Mouse (Mus musculus) intestine, embryonic 14.5 days (tissue): Measurements from ENCODE around the gene Rps6kl1. TPM values are rescaled to one million over a fixed set of nuclear protein-coding genes. Genes with fewer than 3 reads are reported as not detected.
"Not testable (repeated sequence)": the region's sequence is repeated elsewhere in the genome, so short reads cannot be mapped to it uniquely, and the experiment has no call there.

Experiments used
- ATAC-seq: fragments of 200-750 bp; cut with Nextera tagmentation; replicated peaks from 2 replicates; pipeline ENCODE4 v1.8.0; 2017; ENCODE audit warnings: low read depth, moderate number of reproducible peaks, moderate TSS enrichment, moderate library complexity; ENCODE audit not compliant: low FRiP score, low TSS enrichment
- DNase-seq: peaks from one replicate; pipeline ENCODE4 v3.0.0-alpha.2; 2018; ENCODE audit warnings: low spot score
- H3K27ac ChIP-seq: fragments of 300-500 bp; sonication (generic); 2 replicates; pipeline ENCODE4 v1.5.1; 2014; ENCODE audit warnings: low read depth, mild to moderate bottlenecking, control low read depth
- H3K27me3 ChIP-seq: fragments of 300-500 bp; sonication (generic); replicated peaks from 2 replicates; pipeline ENCODE4 v1.6.1; 2014; ENCODE audit warnings: low read length, control low read depth; ENCODE audit not compliant: control insufficient read depth, insufficient read depth
- H3K36me3 ChIP-seq: fragments of 300-500 bp; sonication (generic); 2 replicates; pipeline ENCODE4 v1.6.1; 2014; ENCODE audit warnings: low read length, control low read depth; ENCODE audit not compliant: control insufficient read depth, insufficient read depth
- H3K4me1 ChIP-seq: fragments of 300-500 bp; sonication (generic); replicated peaks from 2 replicates; pipeline ENCODE4 v1.6.1; 2014; ENCODE audit warnings: low read length, control low read depth, mixed read lengths; ENCODE audit not compliant: control insufficient read depth, insufficient read depth
- H3K4me2 ChIP-seq: fragments of 300-500 bp; sonication (generic); 2 replicates; pipeline ENCODE4 v1.6.1; 2014; ENCODE audit warnings: low read length
- H3K4me3 ChIP-seq: fragments of 300-500 bp; sonication (generic); 2 replicates; pipeline ENCODE4 v1.5.1; 2014; ENCODE audit warnings: low read depth, low read length, control low read depth, mixed read lengths
- H3K9ac ChIP-seq: fragments of 300-500 bp; sonication (generic); 2 replicates; pipeline ENCODE4 v1.6.1; 2014; ENCODE audit warnings: mild to moderate bottlenecking, low read length
- H3K9me3 ChIP-seq: fragments of 300-500 bp; sonication (generic); 2 replicates; pipeline ENCODE4 v1.6.1; 2016; ENCODE audit warnings: low read length, control low read depth; ENCODE audit not compliant: control insufficient read depth
- WGBS: fragments of 180-500 bp; shearing (Covaris S2); extraction: QIAGEN DNeasy Blood & Tissue Kit; methylation state at CpG from one replicate; pipeline ENCODE4 v1.1.7; 2014; 5-methylcytosine and 5-hydroxymethylcytosine counted together
- polyA plus RNA-seq: library from polyadenylated mRNA; unstranded; fragments of >200 nt; fragmentation: Nextera tagmentation; extraction: Ambion mirVana; gene quantifications from 2 replicates; pipeline ENCODE4 v1.2.1, GENCODE M21; 2014

Rps6kl1 gene
- polyA plus RNA-seq, 1 experiment from 2014 or later = 2.9 TPM

DNA sequence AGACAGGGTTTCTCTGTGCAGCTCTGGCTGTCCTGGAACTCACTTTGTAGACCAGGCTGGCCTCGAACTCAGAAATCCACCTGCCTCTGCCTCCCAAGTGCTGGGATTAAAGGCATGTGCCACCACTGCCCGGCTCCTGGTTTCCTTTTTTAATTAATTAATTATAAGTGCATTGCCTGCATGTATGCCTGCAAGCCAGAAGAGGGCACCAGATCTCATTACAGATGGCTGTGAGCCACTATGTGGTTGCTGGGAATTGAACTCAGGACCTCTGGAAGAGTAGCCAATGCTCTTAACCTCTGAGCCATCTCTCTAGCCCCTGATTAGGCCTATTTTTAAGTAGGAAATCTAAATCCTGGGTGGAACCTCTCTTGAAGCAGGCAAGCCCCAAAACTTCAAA, 6.8 kb downstream of the Rps6kl1 start:
- ATAC-seq, H3K9me3 ChIP-seq, H3K27me3 ChIP-seq, H3K9ac ChIP-seq, H3K36me3 ChIP-seq, H3K4me2 ChIP-seq, H3K27ac ChIP-seq, DNase-seq, H3K4me3 ChIP-seq: not testable (repeated sequence)
- 0 out of 2 replicates have a peak, but pooled peaks cover 12% of the 10 kb centered on the region for H3K4me1 ChIP-seq
- WGBS = 68% methylated on average over 2 of the region's 2 CpGs

GRCm38 (mm10) chr12:85142803-85143202, 8.3 kb downstream of the Rps6kl1 start:
- H3K9me3 ChIP-seq = no peaks in the 10 kb centered on the region
- no peak overlapping the region for H3K27ac ChIP-seq
- H3K4me3 ChIP-seq = no peak overlapping the region
- WGBS = 13% methylated on average over 4 of the region's 4 CpGs
- peak; percentile 71; the same call in 1 of the 2 replicates for ATAC-seq
- no peak overlapping the region for H3K9ac ChIP-seq
- H3K36me3 ChIP-seq = no peaks in the 10 kb centered on the region
- no peaks in the 10 kb centered on the region for H3K27me3 ChIP-seq
- no peak overlapping the region for H3K4me2 ChIP-seq
- DNase-seq = peak; percentile 97
- H3K4me1 ChIP-seq = 0 out of 2 replicates have a peak, but pooled peaks cover 12% of the 10 kb centered on the region

GRCm38 (mm10) chr12:85141096-85141495, 10.0 kb downstream of the Rps6kl1 start:
- H3K4me1 ChIP-seq = 0 out of 2 replicates have a peak, but pooled peaks cover 3% of the 10 kb centered on the region
- H3K9me3 ChIP-seq = no peaks in the 10 kb centered on the region
- ATAC-seq (no peak), DNase-seq (no peak)
- H3K4me2 ChIP-seq = no peak overlapping the region
- H3K9ac ChIP-seq = no peak overlapping the region
- H3K36me3 ChIP-seq = no peaks in the 10 kb centered on the region
- WGBS = 83% methylated on average over 6 of the region's 6 CpGs
- H3K27ac ChIP-seq = no peak overlapping the region
- no peak overlapping the region for H3K4me3 ChIP-seq
- H3K27me3 ChIP-seq = no peaks in the 10 kb centered on the region

DNA sequence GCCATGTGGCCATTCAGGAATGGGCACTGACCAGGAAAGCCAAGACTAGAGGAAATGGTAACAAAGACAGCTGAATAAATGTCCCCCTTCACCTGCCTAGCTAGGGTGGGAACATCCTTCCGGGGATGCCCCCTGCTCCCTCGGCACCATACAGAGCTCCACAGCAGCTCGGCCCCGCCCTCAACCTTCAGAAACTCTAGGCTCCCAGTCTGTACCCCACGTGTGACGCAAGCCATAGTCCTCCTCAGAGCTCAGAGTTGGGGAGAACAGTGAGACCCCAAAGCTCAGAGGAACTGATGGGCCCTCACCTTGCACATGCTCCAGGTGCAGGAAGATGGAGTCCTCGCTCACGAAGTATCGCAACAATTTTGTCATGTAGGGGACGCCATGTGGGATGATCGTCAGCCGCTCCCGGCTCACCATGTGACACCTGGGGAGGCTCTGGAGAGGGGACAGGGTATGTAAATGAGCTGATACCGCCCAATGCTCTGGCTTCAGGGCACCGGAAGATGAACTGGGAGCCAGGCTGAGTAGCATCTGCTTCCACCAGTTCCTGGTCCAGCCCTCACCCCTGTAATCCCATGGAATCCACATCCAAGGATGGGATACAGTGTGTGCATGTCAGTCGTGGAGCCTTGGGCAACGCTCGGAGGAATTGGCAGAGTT, 10.9 kb downstream of the Rps6kl1 start:
- no peak for ATAC-seq

DNA sequence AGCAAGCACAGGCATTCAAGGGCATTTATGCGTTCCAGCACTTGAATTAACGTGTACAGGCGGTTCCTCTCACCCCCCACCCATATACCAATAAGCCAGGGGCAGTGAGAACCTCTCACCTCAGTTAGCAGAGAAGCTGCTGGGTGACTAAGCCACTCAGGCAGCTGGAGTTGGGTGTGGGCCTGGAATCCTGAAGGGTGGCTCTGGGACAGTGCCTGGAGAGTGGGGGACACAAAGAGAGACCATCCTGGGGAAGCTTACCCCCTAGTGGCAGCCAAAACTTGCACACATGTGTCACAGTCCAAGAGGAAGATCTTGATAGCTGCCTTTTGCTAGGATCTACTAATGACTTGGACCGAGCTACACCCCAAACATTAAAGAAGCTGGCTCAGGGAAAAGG, 14.4 kb downstream of the Rps6kl1 start:
- Histone ChIP-seq H3K27ac (no peak overlapping the region), H3K9ac (no peak overlapping the region), H3K9me3 (no peaks in the 10 kb centered on the region), H3K4me2 (no peak overlapping the region), H3K4me3 (no peak overlapping the region), H3K36me3 (peaks cover 40% of the 10 kb centered on the region), H3K4me1 (no peaks in the 10 kb centered on the region), H3K27me3 (no peaks in the 10 kb centered on the region)
- no peak for ATAC-seq
- no peak for DNase-seq
- WGBS = 83% methylated on average over 4 of the region's 4 CpGs

More for the DNA sequence above, 10.9 kb downstream of the Rps6kl1 start:
- 45% methylated on average over 18 of the region's 18 CpGs for WGBS
- no peaks in the 10 kb centered on the region for H3K9me3 ChIP-seq
- no peak overlapping the region for H3K27ac ChIP-seq
- no peak overlapping the region for H3K4me3 ChIP-seq
- H3K9ac ChIP-seq = no peak overlapping the region
- peaks cover 8% of the 10 kb centered on the region; the same call in 1 of the 2 replicates for H3K36me3 ChIP-seq
- no peak for DNase-seq
- H3K4me2 ChIP-seq = no peak overlapping the region
- no peaks in the 10 kb centered on the region for H3K4me1 ChIP-seq
- H3K27me3 ChIP-seq = no peaks in the 10 kb centered on the region

GRCm38 (mm10) chr12:85135513-85136470, 15.3 kb downstream of the Rps6kl1 start:
- peaks cover 49% of the 10 kb centered on the region for H3K36me3 ChIP-seq
- no peaks in the 10 kb centered on the region for H3K4me1 ChIP-seq
- ATAC-seq (no peak), DNase-seq (no peak)
- no peak overlapping the region for H3K4me2 ChIP-seq
- no peak overlapping the region for H3K27ac ChIP-seq
- no peaks in the 10 kb centered on the region for H3K27me3 ChIP-seq
- no peak overlapping the region for H3K9ac ChIP-seq
- 79% methylated on average over 19 of the region's 19 CpGs for WGBS
- H3K9me3 ChIP-seq = no peaks in the 10 kb centered on the region
- no peak overlapping the region for H3K4me3 ChIP-seq

DNA sequence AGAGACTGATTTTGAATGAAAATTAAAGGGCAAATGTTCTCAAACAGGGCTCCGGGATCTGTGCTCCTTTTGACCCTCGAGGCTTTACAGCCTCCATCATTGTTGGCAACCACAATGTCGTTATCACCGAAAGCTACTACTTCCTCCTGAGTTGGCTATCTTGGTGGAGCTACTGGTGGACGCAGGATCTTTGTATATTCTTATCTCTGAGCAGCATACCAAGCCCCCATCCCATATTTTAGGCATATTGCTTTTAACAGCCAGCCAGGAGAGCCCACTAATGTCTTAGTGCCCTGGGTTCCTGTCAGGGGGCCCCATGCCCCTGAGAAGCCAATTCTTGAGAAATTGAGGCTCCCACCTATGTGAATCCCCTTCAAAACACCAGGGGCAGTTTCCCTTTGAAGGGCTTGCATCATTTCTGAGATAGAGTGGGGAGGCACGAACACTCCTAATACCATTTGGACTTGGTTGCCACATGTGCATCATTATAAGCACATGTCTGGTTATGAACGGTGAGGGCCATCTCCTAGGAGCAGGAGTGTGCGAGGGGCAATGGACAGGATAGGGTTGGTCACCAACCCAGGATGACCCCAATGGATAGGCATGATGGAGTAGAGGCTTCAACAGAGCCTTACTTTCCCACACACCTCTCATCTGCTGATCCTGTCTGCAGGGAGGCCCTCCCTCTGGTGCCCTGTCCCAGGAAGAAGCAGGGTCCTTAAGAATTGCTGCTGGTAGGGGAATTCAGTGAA, 16.8 kb downstream of the Rps6kl1 start:
- DNase-seq (no peak), ATAC-seq (no peak)
- H3K27me3 ChIP-seq = no peaks in the 10 kb centered on the region
- H3K4me2 ChIP-seq = no peak overlapping the region
- H3K4me3 ChIP-seq = no peak overlapping the region
- no peaks in the 10 kb centered on the region for H3K4me1 ChIP-seq
- WGBS = 89% methylated on average over 8 of the region's 8 CpGs
- no peak overlapping the region for H3K27ac ChIP-seq
- no peaks in the 10 kb centered on the region for H3K9me3 ChIP-seq
- no peak overlapping the region for H3K9ac ChIP-seq
- peaks cover 64% of the 10 kb centered on the region for H3K36me3 ChIP-seq

GRCm38 (mm10) chr12:85131361-85131760, 19.7 kb downstream of the Rps6kl1 start:
- no peaks in the 10 kb centered on the region for H3K4me1 ChIP-seq
- ATAC-seq (no peak), DNase-seq (no peak)
- no peak overlapping the region for H3K4me3 ChIP-seq
- H3K27ac ChIP-seq = no peak overlapping the region
- 91% methylated on average over 6 of the region's 6 CpGs for WGBS
- no peak overlapping the region for H3K9ac ChIP-seq
- no peak overlapping the region for H3K4me2 ChIP-seq
- no peaks in the 10 kb centered on the region for H3K9me3 ChIP-seq
- H3K36me3 ChIP-seq = peaks cover 91% of the 10 kb centered on the region
- no peaks in the 10 kb centered on the region for H3K27me3 ChIP-seq
